Mouse (Mus musculus) cerebral cortex, adult 2 months (tissue): ENCODE results near the gene Lrit3.

ENCODE experiments used
- WGBS: fragments of 180-500 bp; shearing (Covaris S2); methylation state at CpG from one replicate; pipeline ENCODE4 v1.1.7; 2018; 5-methylcytosine and 5-hydroxymethylcytosine counted together

The Lrit3 gene

GRCm38 (mm10) chr3:129803765-129804164 lies at the start of gene Lrit3:
Gene Lrit3, minus strand, starts transcription at chr3:129804030.
- WGBS = 89% methylated on average over 10 of the region's 10 CpGs

- WGBS = 85% methylated on average over 7 of the region's 7 CpGs
Measured at GRCm38 (mm10) chr3:129846846-129847245, 43.0 kb upstream of the Lrit3 start.

GRCm38 (mm10) chr3:129845868-129846267 lies 42.0 kb upstream of the Lrit3 start:
- WGBS = 88% methylated on average over 2 of the region's 2 CpGs

- 52% methylated on average over 7 of the region's 7 CpGs for WGBS
Measured at GRCm38 (mm10) chr3:129838017-129838416, 34.2 kb upstream of the Lrit3 start.

- WGBS = 87% methylated on average over 6 of the region's 6 CpGs
Measured at GRCm38 (mm10) chr3:129836965-129837364, 33.1 kb upstream of the Lrit3 start.

- 15% methylated on average over 11 of the region's 11 CpGs for WGBS
Measured at GRCm38 (mm10) chr3:129836051-129836697, 32.3 kb upstream of the Lrit3 start.

GRCm38 (mm10) chr3:129835388-129835934 lies 31.6 kb upstream of the Lrit3 start, which contains the start of gene Cfi:
Gene Cfi, plus strand, starts transcription at chr3:129835884.
- 56% methylated on average over 6 of the region's 6 CpGs for WGBS

- under 1% methylated on average over 60 of the region's 60 CpGs for WGBS
Measured at GRCm38 (mm10) chr3:129831035-129831568, 27.3 kb upstream of the Lrit3 start, which contains the start of gene Gar1. Gene Gar1, minus strand, starts transcription at chr3:129831396.

- WGBS = under 1% methylated on average over 45 of the region's 45 CpGs
Measured at GRCm38 (mm10) chr3:129830626-129831025, 26.8 kb upstream of the Lrit3 start.

- 94% methylated on average over 5 of the region's 5 CpGs for WGBS
Measured at GRCm38 (mm10) chr3:129827691-129828090, 23.9 kb upstream of the Lrit3 start.

- 87% methylated on average over 10 of the region's 10 CpGs for WGBS
Measured at GRCm38 (mm10) chr3:129826691-129827090, 22.9 kb upstream of the Lrit3 start.

- 85% methylated on average over 10 of the region's 10 CpGs for WGBS
Measured at GRCm38 (mm10) chr3:129824891-129825290, 21.1 kb upstream of the Lrit3 start.

GRCm38 (mm10) chr3:129824146-129824545 lies 20.3 kb upstream of the Lrit3 start:
- WGBS = 75% methylated on average over 4 of the region's 4 CpGs

- WGBS = 54% methylated on average over 5 of the region's 5 CpGs
Measured at GRCm38 (mm10) chr3:129823293-129823692, 19.5 kb upstream of the Lrit3 start.

GRCm38 (mm10) chr3:129822206-129822775 lies 18.5 kb upstream of the Lrit3 start, which contains the start of gene Rrh:
Gene Rrh, minus strand, starts transcription at chr3:129822587.
- WGBS = 68% methylated on average over 11 of the region's 11 CpGs

GRCm38 (mm10) chr3:129821736-129822135 lies 17.9 kb upstream of the Lrit3 start:
- WGBS = 56% methylated on average over 8 of the region's 8 CpGs

GRCm38 (mm10) chr3:129820847-129821246 lies 17.0 kb upstream of the Lrit3 start:
- 51% methylated on average over 9 of the region's 9 CpGs for WGBS

GRCm38 (mm10) chr3:129799011-129799410 lies 4.8 kb downstream of the Lrit3 start:
- 83% methylated on average over 2 of the region's 2 CpGs for WGBS

GRCm38 (mm10) chr3:129798551-129798950 lies 5.3 kb downstream of the Lrit3 start:
- WGBS = 87% methylated on average over 11 of the region's 11 CpGs

GRCm38 (mm10) chr3:129797341-129797740 lies 6.5 kb downstream of the Lrit3 start:
- 85% methylated on average over 5 of the region's 5 CpGs for WGBS

- WGBS = 85% methylated on average over 5 of the region's 5 CpGs
Measured at GRCm38 (mm10) chr3:129793801-129794200, 10.0 kb downstream of the Lrit3 start.

- WGBS = 90% methylated on average over 3 of the region's 3 CpGs
Measured at GRCm38 (mm10) chr3:129782746-129783145, 21.1 kb downstream of the Lrit3 start.

GRCm38 (mm10) chr3:129781435-129781834 lies 22.4 kb downstream of the Lrit3 start:
- WGBS = 60% methylated on average over 10 of the region's 10 CpGs
